Mouse (Mus musculus) embryo, embryonic 10.5 days (tissue): ENCODE measurements around the gene Rtn2.
A peak's percentile ranks its signal among the peaks of the same experiment; 100 is the strongest.

Experiments
- DNase-seq: peaks from one replicate; pipeline ENCODE4 v3.0.0-alpha.2; 2015; ENCODE audit warnings: low spot score

Gene Rtn2

DNA sequence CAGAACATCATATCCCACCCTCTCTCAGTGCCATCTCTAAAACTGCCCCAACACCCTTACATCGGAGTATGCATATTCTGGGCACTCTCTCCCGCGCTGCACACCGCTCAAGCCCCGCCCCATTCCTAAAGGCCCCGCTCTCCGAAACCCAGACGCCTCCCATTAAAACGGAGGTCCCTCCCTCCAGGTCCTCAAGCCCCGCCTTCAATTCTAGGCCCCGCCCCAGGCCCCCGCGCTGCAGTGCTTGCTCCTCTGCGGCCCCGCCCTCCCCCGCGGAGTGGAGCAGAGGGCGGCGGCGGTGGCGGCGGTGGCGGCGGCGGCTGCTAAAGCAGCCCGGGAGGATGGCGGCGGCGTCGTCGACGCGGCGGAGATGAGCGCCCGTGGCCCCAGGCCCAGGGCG, at the start of gene Rtn2:
Gene Rtn2 (plus strand): TSS at position 240 of the 400 bp plus-strand sequence.
- peak; percentile 92 for DNase-seq

DNA sequence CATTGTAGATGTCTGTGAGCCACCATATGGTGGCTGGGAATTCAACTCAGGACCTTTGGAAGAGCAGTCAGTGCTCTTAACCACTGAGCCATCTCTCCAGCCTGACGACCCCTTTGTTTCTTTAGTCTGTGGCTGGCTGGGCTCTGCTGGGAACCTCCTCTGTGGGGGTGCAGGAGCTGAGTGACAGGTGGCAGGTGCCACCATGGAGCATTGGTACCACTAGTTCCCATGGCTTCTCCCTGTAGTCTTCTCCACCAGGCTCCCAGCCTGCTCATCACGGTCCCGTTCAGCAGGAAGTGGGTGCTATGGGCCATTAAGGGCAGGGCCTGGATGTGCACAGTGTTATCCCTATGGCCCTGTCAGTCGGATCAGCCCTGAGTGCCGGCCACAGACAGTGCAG, 47.8 kb upstream of the Rtn2 start:
- DNase-seq: no peak

DNA sequence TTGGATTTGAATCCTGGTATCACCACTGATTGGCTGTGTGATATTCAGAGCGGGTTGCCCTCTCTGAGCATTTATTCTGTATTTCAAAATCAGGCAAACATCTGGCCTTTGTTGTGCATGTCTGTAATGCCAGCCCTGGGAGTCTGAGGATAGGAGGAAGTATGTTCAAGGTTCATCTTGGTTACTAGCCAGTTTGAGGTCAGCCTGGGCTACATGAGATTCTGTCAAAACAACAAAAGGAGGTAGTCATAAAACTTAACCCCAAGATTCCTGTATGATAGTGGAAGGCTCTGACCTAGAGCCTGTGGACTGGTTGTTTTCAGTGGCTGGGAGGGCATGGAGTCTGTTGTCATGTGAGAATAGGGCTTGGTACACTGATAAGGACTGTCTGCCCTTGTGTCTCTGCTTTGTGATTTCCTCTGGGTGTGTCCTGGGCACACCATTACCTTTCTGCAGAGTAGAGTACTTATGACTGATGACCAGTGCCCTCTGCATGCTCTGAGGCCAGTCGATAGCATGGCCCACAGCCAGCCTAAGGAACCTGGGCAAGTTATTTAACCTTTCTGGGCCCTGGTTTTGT, 47.2 kb upstream of the Rtn2 start:
- no peak for DNase-seq

DNA sequence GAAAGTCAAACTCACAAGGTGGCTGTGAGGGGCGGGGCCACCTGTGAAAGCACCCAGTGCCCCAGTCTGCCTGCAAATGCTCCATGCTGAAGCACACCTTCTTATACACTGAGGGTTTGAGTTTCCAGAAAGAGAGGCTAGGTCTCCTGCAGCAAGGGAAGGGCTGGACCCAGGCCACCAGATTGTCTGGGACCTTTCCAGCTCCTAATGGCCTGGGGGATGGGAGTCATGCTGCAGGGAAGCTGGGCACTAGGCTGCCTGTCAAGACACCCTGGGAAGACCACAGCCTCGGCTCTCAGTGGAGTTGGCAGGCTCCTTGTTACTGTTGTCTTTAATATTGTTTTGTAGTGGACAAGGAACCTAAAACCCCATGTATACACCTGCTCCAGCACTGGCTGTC, 46.0 kb upstream of the Rtn2 start:
- no peak for DNase-seq

GRCm38 (mm10) chr7:19238344-19238743, 44.1 kb upstream of the Rtn2 start:
- no peak for DNase-seq

DNA sequence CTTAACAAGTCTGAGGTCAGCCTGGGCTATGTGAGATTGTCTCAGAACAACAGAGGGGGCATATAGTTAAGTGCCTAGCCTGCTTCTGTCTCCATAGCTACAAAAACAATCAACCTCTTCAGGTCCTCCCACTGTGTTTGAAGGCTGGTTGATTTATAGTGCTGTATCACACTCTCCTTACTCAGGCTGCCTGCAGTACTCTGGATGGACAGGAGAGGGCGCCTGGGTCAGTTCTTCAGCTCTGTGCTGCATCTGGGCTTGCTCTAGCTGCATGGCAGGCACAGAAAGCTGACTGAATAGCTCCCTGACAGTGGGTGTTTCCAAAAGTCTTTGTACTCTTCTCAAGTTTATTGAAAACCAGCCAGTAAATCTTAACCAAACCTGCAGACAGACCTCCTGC, 43.0 kb upstream of the Rtn2 start:
- DNase-seq: peak; percentile 94

DNA sequence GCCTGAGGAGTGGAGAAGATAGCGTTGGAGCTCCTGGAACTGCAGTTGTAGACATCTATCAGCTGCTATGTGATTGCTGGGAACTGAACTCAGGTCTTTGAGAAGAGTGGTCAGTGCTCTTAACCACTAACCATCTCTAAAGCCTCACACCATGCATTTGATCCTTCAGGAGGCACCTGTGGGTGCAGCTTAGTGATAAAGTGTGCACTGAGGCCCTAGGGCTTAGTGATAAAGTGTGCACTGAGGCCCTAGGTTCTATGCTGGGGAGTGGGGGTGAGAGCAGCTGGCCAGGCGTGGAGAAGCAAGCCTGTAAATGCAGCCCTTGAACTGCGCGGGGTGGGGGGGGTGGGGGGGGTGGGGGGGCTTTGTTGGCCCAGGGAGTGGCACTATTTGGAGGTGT, 42.4 kb upstream of the Rtn2 start:
- no peak for DNase-seq

DNA sequence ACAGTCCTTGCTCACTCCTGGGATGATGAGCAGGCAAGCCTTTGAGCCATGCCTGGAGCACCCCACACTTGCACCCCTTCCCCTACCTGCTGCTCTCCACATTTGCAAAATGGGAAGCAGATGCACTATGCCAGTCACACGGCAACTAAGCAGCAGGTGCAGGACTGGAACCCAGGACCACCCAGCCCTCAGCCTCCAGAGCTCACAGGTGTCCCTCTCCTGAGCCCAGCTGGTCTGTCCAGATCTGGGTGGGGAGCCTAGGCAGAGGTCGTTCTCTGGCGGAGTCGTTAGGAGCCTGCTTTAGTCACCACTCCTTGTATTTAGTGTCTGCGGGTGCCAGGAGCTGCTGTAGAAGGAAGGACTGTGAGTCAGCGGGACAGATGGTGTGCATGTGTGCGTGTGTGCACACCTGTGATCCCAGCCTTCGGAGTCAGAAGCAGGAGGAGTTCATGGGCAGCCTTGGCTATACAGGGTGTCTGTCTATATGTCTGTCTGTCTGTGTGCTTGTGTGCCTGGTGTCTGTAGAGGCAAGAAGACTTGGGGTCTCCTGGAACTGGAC, 41.4 kb upstream of the Rtn2 start:
- DNase-seq: no peak

DNA sequence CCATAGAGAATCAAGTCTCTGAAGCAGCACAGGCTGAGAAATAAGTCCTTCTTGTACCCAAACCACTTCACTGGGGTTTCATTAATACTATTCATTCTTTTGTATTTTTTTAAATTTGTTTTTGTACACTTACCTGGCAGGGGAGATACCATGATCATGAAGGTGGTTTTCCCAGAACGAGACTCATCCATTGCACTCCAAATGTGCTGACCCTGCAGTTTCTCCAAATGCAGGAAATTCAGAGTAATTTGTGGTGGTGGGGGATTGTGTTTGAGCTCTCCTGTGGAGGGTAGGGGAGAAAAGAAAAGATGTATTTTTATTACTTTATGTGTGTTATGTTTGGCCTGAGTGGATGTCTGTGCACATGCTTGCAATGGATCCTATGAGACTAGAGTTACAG, 40.4 kb upstream of the Rtn2 start:
- no peak for DNase-seq

GRCm38 (mm10) chr7:19243858-19244257, 38.6 kb upstream of the Rtn2 start:
- no peak for DNase-seq

DNA sequence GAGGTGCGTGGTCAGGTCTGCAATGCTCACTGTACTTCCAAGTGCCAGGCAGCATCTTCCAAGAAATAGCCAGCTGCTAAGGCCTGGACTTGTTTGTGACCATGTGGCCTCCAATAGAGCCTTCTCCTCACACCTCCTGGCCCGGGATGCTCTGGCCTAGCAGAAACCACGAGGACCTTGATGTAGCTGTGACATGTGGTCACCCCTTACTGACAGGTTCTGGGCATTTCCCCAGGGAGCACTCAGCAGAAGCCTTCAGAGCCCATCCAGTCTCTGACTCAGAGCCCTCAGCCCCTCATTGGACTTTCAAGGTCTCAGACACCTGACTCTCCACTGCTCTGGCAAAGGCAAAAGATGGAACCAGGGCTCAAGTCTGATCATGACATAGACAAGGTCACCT, 37.3 kb upstream of the Rtn2 start:
- DNase-seq: no peak

DNA sequence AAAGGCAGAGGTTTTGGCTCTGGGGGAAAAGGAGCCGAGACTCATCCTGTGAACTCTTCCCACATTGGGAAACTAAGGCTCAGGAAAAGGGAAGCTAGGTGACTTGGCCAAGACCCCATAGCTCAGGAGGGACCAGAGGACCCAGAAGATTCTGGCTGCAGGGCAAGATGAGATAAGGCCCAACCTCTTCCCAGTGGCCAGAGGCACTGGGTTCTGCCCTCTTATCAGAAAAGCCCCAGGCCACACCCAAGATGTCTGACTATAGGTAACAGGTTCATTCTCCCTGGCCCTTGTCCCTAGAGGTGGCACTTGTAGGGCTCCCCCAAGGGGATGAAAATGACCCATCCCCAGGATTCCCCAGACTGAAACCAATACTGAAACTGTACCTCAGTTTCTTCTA, 35.6 kb upstream of the Rtn2 start:
- DNase-seq: no peak

DNA sequence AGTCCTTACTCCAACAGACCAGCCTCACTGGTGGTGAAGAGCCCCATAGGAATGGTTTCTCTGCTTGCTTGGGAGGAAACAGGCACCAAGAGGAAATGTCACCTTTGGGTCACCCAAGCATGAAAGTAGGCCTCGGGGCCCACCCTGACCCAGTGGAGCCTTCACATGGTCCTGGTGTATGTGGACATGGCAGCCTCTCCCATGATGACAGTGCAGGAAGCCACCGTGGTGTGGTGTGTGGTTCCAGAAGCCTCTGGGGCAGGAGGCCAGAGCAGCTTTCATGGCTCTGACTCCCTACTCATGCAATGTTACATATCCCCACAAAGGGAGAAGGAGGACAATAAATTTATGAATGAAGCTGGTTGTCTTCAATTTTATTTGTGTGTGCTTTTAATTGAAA, 34.9 kb upstream of the Rtn2 start:
- no peak for DNase-seq

DNA sequence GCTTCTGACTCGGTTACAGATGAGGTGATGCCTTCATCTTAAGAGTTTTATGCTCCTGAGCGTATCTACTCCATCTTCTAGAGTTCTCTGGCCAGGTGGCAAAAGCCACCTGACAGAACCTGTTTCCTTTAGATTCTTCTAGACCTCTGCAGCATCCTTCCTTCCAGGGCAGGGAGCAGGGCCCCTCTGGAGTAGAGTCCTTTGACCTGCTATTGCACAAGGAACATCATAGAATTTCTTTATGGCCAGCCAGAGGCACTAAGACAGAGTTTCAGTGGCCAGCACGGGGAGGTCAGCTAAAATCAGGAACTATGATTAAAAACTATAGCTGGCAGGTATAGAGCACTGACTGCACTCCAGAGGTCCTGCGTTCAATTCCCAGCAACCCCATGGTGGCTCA, 30.3 kb upstream of the Rtn2 start:
- no peak for DNase-seq

GRCm38 (mm10) chr7:19253437-19253836, 29.0 kb upstream of the Rtn2 start:
- no peak for DNase-seq

DNA sequence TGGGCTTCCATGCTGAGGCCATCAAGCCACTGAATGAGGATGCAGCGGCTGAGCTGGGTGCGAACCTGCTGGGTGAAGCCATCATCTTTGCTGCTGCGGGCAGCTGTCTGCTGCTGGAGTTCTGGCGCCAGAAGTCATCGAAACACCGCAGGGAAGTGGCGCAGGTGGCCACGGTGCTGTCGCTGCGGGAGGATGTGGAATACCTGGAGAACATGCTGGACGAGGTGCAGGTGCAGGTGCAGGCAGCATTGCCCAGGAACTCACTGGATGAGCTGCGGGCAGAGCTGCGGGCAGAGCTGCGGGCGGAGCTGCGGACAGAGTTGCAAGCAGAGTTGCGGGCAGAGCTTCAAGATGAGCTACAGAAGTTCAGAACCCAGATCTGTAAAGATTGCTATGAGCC, 27.0 kb upstream of the Rtn2 start:
- no peak for DNase-seq

DNA sequence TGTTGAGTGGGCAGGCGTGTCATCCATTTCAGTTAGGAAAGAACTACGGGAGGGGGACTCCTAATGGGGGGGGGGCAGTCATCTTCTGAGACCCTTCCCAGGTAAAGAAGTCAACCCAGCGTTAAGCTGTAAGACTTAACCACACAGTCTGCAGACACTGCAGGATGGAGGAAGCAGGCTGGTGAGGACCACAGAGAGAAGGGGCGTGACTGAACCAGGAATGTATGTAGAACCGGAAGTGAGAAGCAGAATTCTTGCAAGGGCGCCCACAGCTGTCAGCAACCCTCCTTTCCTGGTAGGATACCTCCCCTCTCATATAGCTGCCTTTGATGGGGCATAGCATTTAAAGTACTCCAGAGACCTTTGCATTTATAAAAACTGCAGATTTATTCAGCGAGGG, 25.9 kb upstream of the Rtn2 start:
- DNase-seq: no peak

- peak; percentile 81 for DNase-seq
These were observed 24.9 kb upstream of the Rtn2 start for GRCm38 (mm10) chr7:19257390-19258022.

DNA sequence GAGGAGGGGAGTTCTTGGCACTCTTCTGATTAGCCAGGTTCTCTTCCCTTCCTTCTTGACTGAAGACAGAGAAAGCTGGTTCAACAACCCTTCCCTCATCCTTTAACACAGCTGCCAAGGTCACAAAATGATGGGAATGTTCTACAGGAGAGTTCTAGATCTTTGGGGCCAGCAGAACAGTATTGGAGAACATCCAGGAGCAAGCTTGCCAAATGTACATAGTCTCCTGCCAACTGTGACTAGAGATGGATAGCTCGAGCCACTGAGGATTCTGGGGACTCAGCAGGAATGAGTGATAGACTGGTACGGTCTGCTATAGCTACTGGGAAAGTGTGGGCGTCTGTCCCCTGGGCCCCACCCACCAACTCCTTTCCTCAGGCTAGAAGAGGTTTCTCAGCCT, 24.1 kb upstream of the Rtn2 start:
- DNase-seq: no peak

DNA sequence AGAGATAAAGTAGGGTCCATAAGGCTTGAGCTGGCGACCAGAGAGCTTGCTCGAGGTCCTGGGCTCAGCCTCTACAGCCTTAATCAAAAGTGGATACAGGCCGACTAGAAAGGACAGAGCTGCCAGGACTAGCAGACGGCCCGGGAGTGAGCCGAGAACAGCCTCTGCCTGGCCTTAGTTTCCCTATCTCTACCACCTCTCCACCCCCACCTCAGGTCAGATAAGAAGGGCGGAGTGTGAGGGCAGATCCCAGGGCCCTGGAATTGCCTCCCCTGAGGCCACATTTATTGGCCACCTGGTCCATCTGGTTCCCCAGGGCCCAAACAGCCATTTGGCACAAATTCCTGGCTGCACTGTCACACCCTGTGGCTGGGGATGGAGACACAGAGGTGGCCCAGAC, 17.3 kb upstream of the Rtn2 start:
- no peak for DNase-seq

- DNase-seq: no peak
These were observed 16.2 kb upstream of the Rtn2 start for GRCm38 (mm10) chr7:19265928-19266822.

- DNase-seq: no peak
These were observed 15.4 kb upstream of the Rtn2 start for GRCm38 (mm10) chr7:19267051-19267450.
